Mouse (Mus musculus) adrenal gland, adult 2 months (tissue): ENCODE results near the gene Gm13119. TPM values are rescaled to one million over a fixed set of nuclear protein-coding genes. Genes with fewer than 3 reads are reported as not detected.
"Not testable (repeated sequence)": the region's sequence is repeated elsewhere in the genome, so short reads cannot be mapped to it uniquely, and the experiment has no call there.

Experiments used
- DNase-seq: peaks from one replicate; pipeline ENCODE4 v3.0.0; 2021
- long read RNA-seq: library from polyadenylated mRNA; stranded (forward); transcript quantifications from one replicate; pipeline ENCODE4 v2.0.0, GENCODE M21; 2021
- polyA plus RNA-seq: library from polyadenylated mRNA; depleted of rRNA; stranded (reverse); fragments of >200 nt; gene quantifications from 2 replicates; pipeline ENCODE4 v1.2.3, GENCODE M21; 2012; rRNA removed
- total RNA-seq, 2 experiments: library from RNA; stranded (reverse); gene quantifications; 2 replicates each; pipeline ENCODE4 v1.2.3; 2021

The Gm13119 gene
- total RNA-seq (not detected), polyA plus RNA-seq (not detected in 2 replicates)
- long read RNA-seq, result 0 reads

- not testable (repeated sequence) for DNase-seq
Measured at GRCm38 (mm10) chr4:144357642-144358041, at the start of gene Gm13119. TSS of gene Gm13119 (plus strand) at chr4:144357942.

DNA sequence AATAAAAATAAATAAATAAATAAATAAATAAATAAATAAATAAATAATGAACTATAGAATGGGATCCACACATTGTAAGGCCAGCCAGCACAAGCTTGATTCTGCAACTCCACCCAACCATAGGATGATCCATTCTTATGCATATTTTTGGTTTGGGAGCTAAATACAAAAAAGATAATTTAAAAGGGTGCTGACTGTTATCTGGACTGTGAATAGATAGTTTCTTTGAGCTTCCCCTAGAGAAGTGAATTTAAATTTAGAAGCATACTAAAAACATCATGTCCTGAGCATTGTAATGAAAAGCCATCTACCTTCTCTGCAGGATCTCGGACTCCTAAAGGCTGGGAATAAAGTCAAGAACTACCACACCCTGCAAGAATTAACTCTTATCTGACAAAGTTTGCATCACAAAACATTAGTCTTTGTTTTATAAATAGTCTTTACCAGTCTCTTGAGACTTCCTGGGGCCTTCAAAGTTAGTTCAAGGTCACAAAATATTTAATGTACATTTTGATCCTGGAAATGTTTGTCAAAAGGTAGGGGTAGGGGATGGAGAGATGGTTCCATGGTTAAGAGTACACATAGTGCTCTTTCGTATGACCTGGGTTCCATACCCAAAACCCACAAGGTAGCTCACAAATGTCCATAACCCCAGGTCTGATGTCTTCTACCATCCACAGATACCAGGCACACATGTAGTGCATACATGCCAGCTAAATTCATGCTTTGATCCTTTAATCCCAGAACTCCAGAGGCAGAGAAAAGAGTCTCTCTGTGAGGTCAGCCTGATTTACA is 44.9 kb upstream of the Gm13119 start:
- DNase-seq, result not testable (repeated sequence)

GRCm38 (mm10) chr4:144329949-144330348 is 27.8 kb upstream of the Gm13119 start, which contains the start of gene Gm13128:
TSS of gene Gm13128 (plus strand) at chr4:144330249.
- not testable (repeated sequence) for DNase-seq

DNA sequence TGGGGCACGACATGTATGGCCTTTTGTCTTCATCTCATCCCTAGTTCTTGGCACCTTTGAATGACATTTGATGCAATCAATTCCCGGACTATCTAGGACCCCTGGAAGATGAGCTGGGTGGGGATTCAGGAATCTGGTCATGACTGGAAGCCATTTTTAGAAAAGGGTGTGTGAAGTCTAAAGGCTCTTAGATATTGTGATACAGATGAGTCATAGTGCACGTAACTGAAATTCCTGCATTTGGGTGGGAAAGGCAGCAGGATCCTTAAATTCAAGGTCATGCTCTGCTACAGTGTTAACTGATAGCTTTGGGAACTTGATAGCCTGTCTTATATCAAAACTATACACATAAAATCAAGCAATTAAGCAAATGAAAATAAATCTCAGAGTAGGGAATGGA is 21.9 kb upstream of the Gm13119 start:
- not testable (repeated sequence) for DNase-seq

GRCm38 (mm10) chr4:144377911-144378310 is 20.2 kb downstream of the Gm13119 start, which contains the start of gene Pramef20:
TSS of gene Pramef20 (minus strand) at chr4:144377933.
- no peak for DNase-seq

DNA sequence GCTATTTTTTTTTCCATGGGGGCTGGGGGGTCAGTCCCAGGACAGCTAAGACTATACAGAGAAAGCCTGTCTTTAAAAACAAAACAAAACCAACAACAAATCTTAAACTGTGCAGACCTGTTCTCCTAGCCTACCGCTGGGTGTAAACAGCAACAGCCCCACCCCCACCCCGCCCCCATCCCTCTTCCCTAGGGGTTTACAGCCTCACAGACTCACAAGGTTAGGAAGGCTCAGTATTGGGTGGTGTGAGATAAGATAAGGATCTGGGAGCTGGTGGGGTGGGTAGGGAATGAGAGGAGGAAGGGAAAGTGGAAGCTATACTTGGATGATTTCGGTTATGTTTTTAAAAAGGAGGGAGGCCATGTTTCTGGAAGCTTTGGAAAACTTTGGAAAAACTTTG is 38.6 kb downstream of the Gm13119 start:
- DNase-seq, result no peak

DNA sequence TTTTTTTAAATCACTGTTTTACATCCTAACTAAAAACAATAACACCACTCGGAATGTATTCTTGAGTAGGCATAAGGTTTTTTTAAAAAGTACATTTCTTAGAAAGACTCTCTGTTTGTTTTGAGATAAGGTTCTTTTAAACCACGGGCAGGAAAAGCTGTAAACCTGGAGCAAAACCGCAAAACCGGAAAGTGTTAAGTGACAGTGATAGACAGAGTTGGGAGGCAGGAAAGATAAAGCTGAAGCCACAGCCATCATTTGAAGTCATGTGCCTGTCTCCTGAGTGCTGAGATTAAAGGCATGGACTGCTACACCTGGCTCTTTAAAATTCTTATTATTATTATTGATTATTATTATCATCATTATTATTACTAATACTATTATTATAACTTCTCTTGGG is 45.0 kb downstream of the Gm13119 start:
- DNase-seq, result no peak

DNA sequence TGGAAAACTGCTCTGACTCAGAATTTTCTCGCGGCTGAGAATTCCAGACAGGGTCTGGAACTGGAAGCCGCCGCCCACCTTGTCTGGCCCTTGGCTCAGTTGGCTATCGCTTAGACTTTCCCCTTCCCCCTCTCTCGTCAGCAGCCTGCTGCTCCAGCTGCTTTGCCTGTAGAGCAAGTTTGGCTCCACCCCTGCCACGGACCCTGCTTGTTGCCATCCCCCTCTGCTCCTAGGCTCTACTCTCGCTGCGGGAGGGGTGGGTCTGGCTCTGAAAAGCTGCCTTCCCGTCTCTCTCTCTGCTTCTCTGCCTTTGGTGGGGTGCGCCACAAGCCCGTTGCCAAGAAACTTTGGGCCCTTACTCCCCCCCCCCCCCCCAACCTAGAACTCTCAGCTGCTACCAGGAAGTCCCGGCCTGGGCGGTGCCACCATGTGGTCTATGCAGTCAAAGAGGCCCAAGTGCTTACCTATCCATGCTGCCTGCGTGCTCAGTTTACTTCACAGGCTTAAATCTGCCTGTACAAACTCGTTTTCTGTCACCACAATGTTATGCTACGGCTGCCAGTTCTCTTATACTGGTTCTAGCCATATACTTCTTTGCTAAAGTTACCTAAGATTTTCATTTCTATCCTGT is 46.8 kb downstream of the Gm13119 start:
- DNase-seq, result no peak

DNA sequence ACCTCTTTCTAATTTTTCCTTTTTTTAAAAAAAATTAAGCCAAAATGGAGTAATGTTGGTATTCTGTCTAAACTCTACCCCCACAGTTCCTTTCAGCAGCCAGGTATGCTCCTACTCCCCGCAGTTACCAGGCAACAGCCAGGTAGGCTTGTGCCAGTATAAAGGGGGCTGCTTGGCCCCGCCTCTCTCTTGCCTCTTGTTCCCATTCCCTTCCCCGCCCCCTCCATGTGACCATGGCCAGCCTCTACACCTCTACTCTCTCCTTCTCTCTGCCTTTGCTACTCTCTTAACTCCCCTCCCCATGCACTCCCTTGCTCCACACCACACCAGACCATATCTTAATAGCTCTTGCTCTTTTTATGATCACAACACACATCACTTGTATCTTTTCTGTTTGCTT is 48.5 kb downstream of the Gm13119 start:
- DNase-seq, result no peak

DNA sequence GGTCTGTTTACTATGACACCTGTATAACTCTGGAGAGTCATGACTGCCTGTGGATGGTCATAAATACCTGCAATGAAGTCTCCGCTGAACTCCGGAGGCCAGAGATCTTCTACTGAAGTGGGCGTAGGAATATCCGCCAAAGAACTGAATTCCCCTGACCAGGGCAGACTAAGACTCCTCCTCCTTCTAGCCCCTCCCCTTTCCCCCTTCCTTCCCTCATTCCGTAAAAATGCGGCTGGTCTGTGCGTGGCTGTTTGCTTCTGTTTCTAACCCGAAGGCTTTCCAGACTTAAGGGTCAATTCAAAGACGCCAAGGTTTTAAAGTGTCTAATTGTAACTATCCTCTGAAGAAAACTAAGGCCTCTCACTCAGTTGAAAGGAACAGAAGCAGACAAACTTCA is 50.5 kb downstream of the Gm13119 start, which contains the start of gene Pramef12:
TSS of gene Pramef12 (minus strand) at position 175 of the 400 bp plus-strand sequence.
- DNase-seq, result no peak

Other genes starting within 250 kb of the Gm13119 start
- not detected for gene Oog3, start 195.3 kb upstream of the Gm13119 start, total RNA-seq
- gene Oog3, start 195.3 kb upstream of the Gm13119 start, polyA plus RNA-seq, result not detected in 2 replicates
- not detected for gene Oog2, start 167.2 kb upstream of the Gm13119 start, total RNA-seq
- not detected in 2 replicates for gene Oog2, start 167.2 kb upstream of the Gm13119 start, polyA plus RNA-seq
- not detected for gene C87977, start 144.6 kb upstream of the Gm13119 start, total RNA-seq
- gene C87977, start 144.6 kb upstream of the Gm13119 start, polyA plus RNA-seq, result not detected in 2 replicates
- not detected for gene Pramel5, start 77.5 kb upstream of the Gm13119 start, total RNA-seq
- not detected in 2 replicates for gene Pramel5, start 77.5 kb upstream of the Gm13119 start, polyA plus RNA-seq
- not detected for gene Gm13128, start 27.7 kb upstream of the Gm13119 start, total RNA-seq
- not detected in 2 replicates for gene Gm13128, start 27.7 kb upstream of the Gm13119 start, polyA plus RNA-seq
- not detected for gene Pramef20, start 20.0 kb downstream of the Gm13119 start, total RNA-seq
- not detected in 2 replicates for gene Pramef20, start 20.0 kb downstream of the Gm13119 start, polyA plus RNA-seq
- not detected for gene Pramef12, start 50.5 kb downstream of the Gm13119 start, total RNA-seq
- not detected in 2 replicates for gene Pramef12, start 50.5 kb downstream of the Gm13119 start, polyA plus RNA-seq
- not detected for gene 1700012P22Rik, start 80.8 kb downstream of the Gm13119 start, total RNA-seq
- gene 1700012P22Rik, start 80.8 kb downstream of the Gm13119 start, polyA plus RNA-seq, result not detected in 2 replicates
- not detected for gene Gm9944, start 95.4 kb downstream of the Gm13119 start, total RNA-seq
- gene Gm9944, start 95.4 kb downstream of the Gm13119 start, polyA plus RNA-seq, result not detected in 2 replicates
- not detected for gene Aadacl3, start 105.8 kb downstream of the Gm13119 start, total RNA-seq
- not detected in 2 replicates for gene Aadacl3, start 105.8 kb downstream of the Gm13119 start, polyA plus RNA-seq
- not detected for gene 9430007A20Rik, start 161.9 kb downstream of the Gm13119 start, total RNA-seq
- gene 9430007A20Rik, start 161.9 kb downstream of the Gm13119 start, polyA plus RNA-seq, result not detected in 2 replicates
- gene Gm13124, start 207.2 kb downstream of the Gm13119 start, total RNA-seq, result not detected
- gene Gm13124, start 207.2 kb downstream of the Gm13119 start, polyA plus RNA-seq, result not detected in 2 replicates